Mouse (Mus musculus) gastrocnemius, adult 2 months (tissue): ENCODE measurements around the gene Tmem251. TPM values are rescaled to one million over a fixed set of nuclear protein-coding genes. Genes with fewer than 3 reads are reported as not detected.

ENCODE experiments used
- DNase-seq: peaks from one replicate; pipeline ENCODE4 v3.0.0; 2022
- H3K27ac ChIP-seq: fragments of 200-600 bp; 2 replicates; pipeline ENCODE4 v1.8.1; 2022; ENCODE audit warnings: mild to moderate bottlenecking
- H3K4me3 ChIP-seq: fragments of 200-600 bp; 2 replicates; pipeline ENCODE4 v1.8.1; 2022; ENCODE audit warnings: mild to moderate bottlenecking, moderate library complexity
- CTCF ChIP-seq: fragments of 200-600 bp; IDR thresholded peaks from 2 replicates; pipeline ENCODE4 v1.8.1; 2022; ENCODE audit warnings: antibody characterized with exemption, mild to moderate bottlenecking, moderate library complexity
- intact Hi-C: fragments of 180-260 bp; cut with DNase I; formaldehyde crosslinking; loops from one replicate; pipeline ENCODE4 v1.15.1; 2025
- total RNA-seq, 2 experiments: library from RNA; stranded (reverse); gene quantifications; 2 replicates each; pipeline ENCODE4 v1.2.3; 2021

The Tmem251 gene
- total RNA-seq, 2 experiments from 2014 or later: 2.3 to 3.5 TPM

DNA sequence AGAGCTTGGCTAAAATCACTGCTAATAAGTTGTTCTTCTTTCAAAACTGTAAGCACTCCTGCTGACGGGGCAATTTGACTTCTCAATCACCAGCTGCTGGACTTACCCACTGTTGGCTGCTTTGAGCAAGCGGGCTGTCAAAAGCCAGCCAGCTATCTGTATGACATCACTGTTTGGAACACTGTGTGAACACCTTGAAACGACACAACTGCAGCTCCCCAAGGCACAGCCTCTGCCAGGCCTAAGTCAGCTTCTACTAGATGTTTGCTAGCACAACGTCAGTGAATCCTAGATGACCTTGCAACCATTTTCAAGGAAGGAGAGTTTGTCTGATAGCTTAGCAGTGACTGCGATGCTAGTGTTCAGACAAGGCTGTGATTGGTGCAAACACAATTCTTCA is 4.5 kb upstream of the Tmem251 start:
- Histone ChIP-seq H3K27ac (no peak overlapping the region), H3K4me3 (no peak overlapping the region)
- no peak for TF ChIP-seq CTCF
- no peak for DNase-seq
- intact Hi-C loops: no loop called here

DNA sequence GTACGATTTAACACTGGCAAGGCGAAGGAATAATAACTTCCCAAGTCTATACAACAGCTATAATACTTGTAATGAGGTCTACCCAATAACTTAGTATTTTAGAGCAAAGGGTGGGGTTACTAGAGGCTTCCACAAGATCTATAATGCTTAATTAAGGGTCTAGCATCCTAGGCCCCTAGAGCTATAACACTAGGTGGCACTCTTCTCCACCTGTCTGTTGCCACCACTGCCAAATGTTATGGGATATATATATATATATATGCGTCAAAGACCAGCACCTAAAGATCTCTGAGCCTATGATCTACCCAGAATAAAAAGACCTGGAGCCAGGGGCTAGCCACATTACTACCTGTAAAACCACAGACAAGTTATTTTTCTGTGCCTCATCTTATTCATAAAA is 3.3 kb upstream of the Tmem251 start:
- Histone ChIP-seq H3K27ac (no peak overlapping the region), H3K4me3 (no peak overlapping the region)
- TF ChIP-seq CTCF: peak; percentile 63
- intact Hi-C loops: loop anchor here (2.0 kb wide), 1 partner anchor 325 kb away; no protein-coding TSS in a partner anchor
- no peak for DNase-seq

DNA sequence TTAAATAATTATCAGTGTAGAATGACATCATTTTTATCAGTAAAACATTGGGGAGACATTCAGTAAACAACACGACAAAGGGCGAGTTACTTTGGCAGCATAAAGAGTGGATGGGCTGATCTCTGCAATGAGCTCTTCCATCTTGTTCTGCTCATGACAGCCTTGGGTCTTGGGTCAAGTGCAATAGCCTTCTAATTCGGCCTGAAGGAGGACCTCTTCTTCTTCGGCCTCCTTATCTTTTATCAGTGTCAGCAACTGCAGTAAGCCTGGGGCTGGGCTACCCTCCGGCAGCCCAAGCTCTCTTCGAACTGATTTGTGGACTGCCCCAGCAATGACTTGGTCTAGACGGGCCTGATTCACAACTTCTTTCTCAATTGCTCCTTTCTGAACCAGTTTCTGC is 1.5 kb upstream of the Tmem251 start:
- no peak for TF ChIP-seq CTCF
- Histone ChIP-seq H3K4me3 (no peak overlapping the region; the same call in 1 of the 2 replicates), H3K27ac (no peak overlapping the region)
- intact Hi-C loops: no loop called here
- DNase-seq: no peak

DNA sequence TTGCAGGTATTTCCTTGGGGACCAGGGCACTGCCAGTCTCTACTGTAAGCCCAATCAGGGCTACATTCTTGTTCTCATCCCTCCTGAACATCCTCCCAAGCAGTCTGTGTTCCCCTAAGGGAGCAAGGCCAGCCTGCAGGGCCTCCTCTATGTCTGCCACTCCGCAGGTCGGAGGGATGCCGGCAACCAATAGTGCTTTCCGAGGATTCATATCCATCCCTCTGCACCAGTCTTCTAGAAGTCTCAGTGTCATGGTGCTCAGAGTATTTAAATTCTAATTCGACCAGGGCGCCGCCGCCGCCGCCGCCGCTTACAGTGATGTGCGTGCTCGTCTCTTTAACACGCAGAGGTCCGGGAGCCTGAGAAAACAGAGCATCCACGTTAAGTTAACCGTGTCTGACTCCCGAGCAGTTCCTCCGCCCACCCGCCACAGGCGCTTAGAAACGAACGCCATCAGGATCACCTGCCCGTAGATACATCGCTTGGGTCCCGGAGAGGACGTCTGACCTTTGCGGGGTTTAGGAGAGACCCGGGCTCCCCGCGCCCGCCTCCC is 450 bp upstream of the Tmem251 start:
- DNase-seq: no peak
- intact Hi-C loops: no loop called here
- Histone ChIP-seq H3K27ac (peak overlapping the region; percentile 95), H3K4me3 (peak overlapping the region; percentile 89)
- no peak for TF ChIP-seq CTCF

DNA sequence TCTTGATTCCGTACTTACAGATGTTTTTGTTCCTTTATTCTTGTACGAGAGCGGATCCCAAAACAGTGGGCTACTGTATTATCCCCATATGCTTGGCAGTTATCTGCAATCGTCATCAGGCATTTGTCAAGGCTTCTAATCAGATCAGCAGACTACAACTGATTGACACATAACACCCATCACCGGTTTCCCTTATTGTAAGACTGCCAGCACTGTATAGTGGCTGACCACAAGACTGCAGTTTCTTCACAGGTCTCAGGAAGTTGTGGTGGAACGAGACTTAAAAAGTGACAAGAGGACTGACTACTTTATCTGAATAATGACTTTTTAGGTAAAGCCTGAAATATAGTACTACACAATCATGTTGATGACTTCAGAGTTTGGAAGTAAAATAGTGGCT is 1.3 kb downstream of the Tmem251 start:
- intact Hi-C loops: no loop called here
- H3K27ac ChIP-seq: no peak overlapping the region
- H3K4me3 ChIP-seq: peak overlapping the region; percentile 89
- no peak for DNase-seq
- TF ChIP-seq CTCF: no peak

GRCm38 (mm10) chr12:102748256-102748655 is 4.7 kb downstream of the Tmem251 start:
- intact Hi-C loops: no loop called here
- Histone ChIP-seq H3K27ac (no peak overlapping the region), H3K4me3 (no peak overlapping the region)
- no peak for TF ChIP-seq CTCF
- no peak for DNase-seq

DNA sequence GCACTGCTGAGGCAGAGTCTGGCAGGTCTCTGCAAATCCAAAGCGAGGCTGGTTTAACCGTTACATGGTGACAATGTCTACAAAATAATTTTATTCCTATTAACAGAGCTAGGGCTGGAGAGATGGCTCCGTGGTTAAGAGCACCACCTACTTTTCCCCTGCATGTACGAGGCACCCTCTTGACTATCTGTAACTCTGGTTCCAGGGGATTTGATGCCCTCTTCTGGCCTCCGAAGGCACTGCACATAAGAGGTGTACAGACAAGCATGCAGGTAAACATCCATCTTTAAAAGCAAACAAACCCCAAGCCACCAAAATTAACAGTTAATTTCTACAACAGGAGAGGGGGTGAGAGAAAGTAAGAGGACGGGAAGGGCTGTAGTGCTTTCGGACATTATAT is 12.7 kb downstream of the Tmem251 start:
- intact Hi-C loops: loop anchor here (5.0 kb wide), 1 partner anchor 121 kb away; the partner anchor contains the start of gene Btbd7
- DNase-seq: no peak
- Histone ChIP-seq H3K4me3 (peak overlapping the region; percentile 98), H3K27ac (no peak overlapping the region)
- TF ChIP-seq CTCF: peak; percentile 24; the same call in 1 of the 2 replicates

DNA sequence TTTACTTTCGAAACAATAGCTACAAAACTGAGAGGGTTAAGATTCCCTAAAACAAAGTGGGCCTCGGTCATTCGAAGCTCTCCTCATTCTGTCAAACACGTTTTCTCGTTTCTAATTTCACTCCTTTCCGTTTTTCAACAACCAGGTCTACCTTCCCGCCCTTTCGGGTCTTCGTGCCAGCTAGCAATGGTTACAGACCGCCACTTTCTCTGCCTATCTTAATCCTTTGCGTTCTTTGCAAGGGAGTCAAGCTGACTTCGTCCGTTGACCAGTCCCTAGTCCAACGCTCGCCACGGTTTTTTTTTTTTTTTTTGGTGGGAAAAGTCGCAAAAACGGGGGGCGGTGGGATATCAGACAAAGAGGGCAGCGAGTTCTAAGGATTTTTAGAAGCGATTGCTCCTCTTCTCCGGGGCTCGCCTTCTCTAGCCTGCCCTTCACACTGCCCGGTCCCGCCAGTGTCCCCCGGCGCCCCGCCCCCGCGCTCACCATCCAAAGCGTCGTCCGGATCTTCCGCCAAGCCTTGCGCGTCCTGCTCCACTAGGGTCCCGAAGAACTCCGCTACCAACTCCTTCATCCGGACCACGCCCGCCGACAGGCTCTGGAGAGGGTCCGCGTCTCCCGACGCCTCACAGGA is 13.6 kb downstream of the Tmem251 start:
- DNase-seq: no peak
- Histone ChIP-seq H3K27ac (peak overlapping the region; percentile 93), H3K4me3 (peak overlapping the region; percentile 98)
- intact Hi-C loops: loop anchor here (5.0 kb wide), 1 partner anchor 120 kb away; the partner anchor contains the start of gene Btbd7
- TF ChIP-seq CTCF: no peak

GRCm38 (mm10) chr12:102757689-102758402 is 14.3 kb downstream of the Tmem251 start, which contains the start of the genes Gm28051, Gon7 and Ubr7:
Gene Gm28051, minus strand, starts transcription at chr12:102757765.
Gene Gon7, minus strand, starts transcription at chr12:102757803.
Gene Ubr7, plus strand, starts transcription at chr12:102757967.
- peak; percentile 56 for TF ChIP-seq CTCF
- H3K4me3 ChIP-seq: peak within 1 kb of the TSS; percentile 98
- intact Hi-C loops: loop anchor here (5.0 kb wide), 1 partner anchor 119 kb away; the partner anchor contains the start of gene Btbd7
- H3K27ac ChIP-seq: peak within 1 kb of the TSS; percentile 93
- peak; percentile 98 for DNase-seq

- DNase-seq: no peak
- Histone ChIP-seq H3K27ac (peak within 1 kb of the TSS; percentile 93), H3K4me3 (peak within 1 kb of the TSS; percentile 98)
- intact Hi-C loops: loop anchor here (5.0 kb wide), 1 partner anchor 119 kb away; the partner anchor contains the start of gene Btbd7
- no peak for TF ChIP-seq CTCF
Observed at GRCm38 (mm10) chr12:102758403-102758756, 14.8 kb downstream of the Tmem251 start, which contains the start of gene Gm20604. Gene Gm20604, minus strand, starts transcription at chr12:102758672.

- DNase-seq: no peak
- H3K4me3 ChIP-seq: peak overlapping the region; percentile 98
- TF ChIP-seq CTCF: no peak
- intact Hi-C loops: loop anchor here (5.0 kb wide), 1 partner anchor 118 kb away; the partner anchor contains the start of gene Btbd7
- H3K27ac ChIP-seq: peak overlapping the region; percentile 93
Observed at GRCm38 (mm10) chr12:102758936-102759335, 15.4 kb downstream of the Tmem251 start.

GRCm38 (mm10) chr12:102761668-102762067 is 18.1 kb downstream of the Tmem251 start:
- Histone ChIP-seq H3K27ac (no peak overlapping the region), H3K4me3 (no peak overlapping the region)
- DNase-seq: no peak
- intact Hi-C loops: no loop called here
- TF ChIP-seq CTCF: no peak

DNA sequence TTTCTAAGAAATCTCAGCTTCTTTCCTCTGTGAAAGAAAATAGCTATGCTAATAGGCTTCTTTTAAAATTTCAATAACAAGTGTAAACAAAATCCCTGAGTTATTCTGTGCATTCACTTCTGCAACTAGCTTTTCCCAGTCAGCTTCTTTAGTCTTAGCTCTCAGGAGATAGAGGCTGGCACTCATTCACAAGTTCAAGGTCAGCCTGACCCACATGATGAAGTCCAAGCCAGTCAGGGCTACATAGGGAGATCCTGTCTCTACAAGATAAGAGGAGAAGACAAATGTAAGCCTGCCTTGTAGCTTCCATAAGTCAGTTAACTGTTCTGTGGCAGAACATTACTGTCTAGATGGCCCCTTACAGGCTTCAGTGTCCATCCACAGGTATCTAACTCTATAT is 20.1 kb downstream of the Tmem251 start:
- no peak overlapping the region for H3K4me3 ChIP-seq
- intact Hi-C loops: no loop called here
- TF ChIP-seq CTCF: no peak
- no peak for DNase-seq
- no peak overlapping the region for H3K27ac ChIP-seq
